ENCODE assay signal across 9 mouse cellular contexts in genomic region chr12:12812873-12813272, GRCm38 (mm10).
DNase-seq lines count a peak whose midpoint lies in the region; ATAC-seq and TF ChIP-seq lines count a peak whose summit lies in the region.
"Had no signal": no experiment of that assay in that cellular context is flagged by ENCODE, and none has a peak within 500 bp of the region (broad histone marks: within the 10 kb centered on the region; RNA-seq: fewer than 3 reads in every experiment).

No protein-coding gene starts in this region.

- peaks cover 61% of the 10 kb centered on the region for H3K4me1 ChIP-seq in hindbrain, embryonic 10.5 days (replicated peaks)
- peaks cover 33% of the 10 kb centered on the region for H3K4me1 ChIP-seq in midbrain, embryonic 13.5 days (replicated peaks)

- H3K9me3 ChIP-seq in hindbrain, embryonic 10.5 days: no peaks in the 10 kb centered on the region
- no peaks in the 10 kb centered on the region for H3K9me3 ChIP-seq in midbrain, embryonic 13.5 days
- H3K9me3 ChIP-seq: embryonic facial prominence, embryonic 15.5 days had no signal

- 0 out of 2 replicates have a peak, but pooled peaks cover 12% of the 10 kb centered on the region for H3K27me3 ChIP-seq in hindbrain, embryonic 10.5 days (ENCODE audit: insufficient read depth, poor library complexity, severe bottlenecking)
- H3K27me3 ChIP-seq in midbrain, embryonic 13.5 days: 0 out of 2 replicates have a peak, but pooled peaks cover 4% of the 10 kb centered on the region
- H3K27me3 ChIP-seq: embryonic facial prominence, embryonic 15.5 days had no signal

- intact Hi-C loops in gastrocnemius, adult 2 months (cut with DNase I): loop anchor here (10.0 kb wide), 1 partner anchor 92 kb away; no protein-coding TSS in a partner anchor

- no peak for TF ChIP-seq CTCF in gastrocnemius, adult 2 months (IDR thresholded peaks at IDR 0.05)

- H3K4me2 ChIP-seq in midbrain, embryonic 13.5 days (replicated peaks): no peak overlapping the region
- H3K4me2 ChIP-seq: embryonic facial prominence, embryonic 15.5 days had no signal

- peak; percentile 69 for ATAC-seq in midbrain, embryonic 13.5 days

- no peak overlapping the region for H3K4me3 ChIP-seq in hindbrain, embryonic 10.5 days
- H3K4me3 ChIP-seq in midbrain, embryonic 13.5 days (replicated peaks): no peak overlapping the region
- no peak overlapping the region for H3K4me3 ChIP-seq in gastrocnemius, adult 2 months
- H3K4me3 ChIP-seq: embryonic facial prominence, embryonic 15.5 days had no signal

- WGBS in hindbrain, embryonic 10.5 days: 23% methylated on average over 6 of the region's 6 CpGs
- whole genome bisulfite sequencing in midbrain, embryonic 13.5 days: 23% methylated on average over 6 of the region's 6 CpGs

- peak; percentile 22 to 48 for DNase-seq in cerebellum, postnatal 14 days
- DNase-seq in cerebellum, adult 8-10 months: no peak
- DNase-seq in Muller cell, postnatal 12 days (ENCODE audit: inconsistent ontology term): peak; percentile 51
- DNase-seq in hindbrain, embryonic 10.5 days (ENCODE audit: low spot score): peak; percentile 87
- no peak for DNase-seq in adrenal gland, adult 18-20 months (ENCODE audit: low spot score in 2 of 2)
- no peak for DNase-seq in frontal cortex, postnatal 36 days (ENCODE audit: low spot score in 2 of 2)
- DNase-seq in gastrocnemius, adult 2 months: no peak

- peak overlapping the region; percentile 90 for H3K27ac ChIP-seq in hindbrain, embryonic 10.5 days
- H3K27ac ChIP-seq in midbrain, embryonic 13.5 days: peak overlapping the region; percentile 71
- H3K27ac ChIP-seq in gastrocnemius, adult 2 months: no peak overlapping the region
- H3K27ac ChIP-seq: embryonic facial prominence, embryonic 15.5 days had no signal

- H3K9ac ChIP-seq in midbrain, embryonic 13.5 days (replicated peaks): no peak overlapping the region
- H3K9ac ChIP-seq: embryonic facial prominence, embryonic 15.5 days had no signal

- H3K36me3 ChIP-seq in hindbrain, embryonic 10.5 days: no peaks in the 10 kb centered on the region
- no peaks in the 10 kb centered on the region for H3K36me3 ChIP-seq in midbrain, embryonic 13.5 days
- H3K36me3 ChIP-seq: embryonic facial prominence, embryonic 15.5 days had no signal

Comparison
In these comparisons a context has a peak if more than half of its experiments do, and no peak if none do; other contexts are left out.
1. DNase-seq: peak in cerebellum, postnatal 14 days (2 of 2), Muller cell, postnatal 12 days (single experiment) and hindbrain, embryonic 10.5 days (single experiment); none in cerebellum, adult 8-10 months (single experiment), adrenal gland, adult 18-20 months (0 of 2), frontal cortex, postnatal 36 days (0 of 2) and gastrocnemius, adult 2 months (single experiment).